10 mouse cellular contexts compared by ENCODE assay signal in genomic region chr9:69566996-69567395, GRCm38 (mm10).
DNase-seq lines count a peak whose midpoint lies in the region; ATAC-seq and TF ChIP-seq lines count a peak whose summit lies in the region.
"Had no signal": no experiment of that assay in that cellular context is flagged by ENCODE, and none has a peak within 500 bp of the region (broad histone marks: within the 10 kb centered on the region; RNA-seq: fewer than 3 reads in every experiment).

No protein-coding gene starts in this region.

- TF ChIP-seq CTCF in liver, postnatal 0 days (IDR thresholded peaks at IDR 0.05; ENCODE audit: low read depth), result no peak

- DNase-seq in embryonic facial prominence, embryonic 14.5 days (ENCODE audit: low spot score), result peak; percentile 13
- no peak for DNase-seq in embryonic facial prominence, embryonic 10.5 days (ENCODE audit: low spot score)
- DNase-seq in liver (peak; percentile 5), NIH3T3 (ENCODE audit: low read depth) (peak; percentile 3)
- no peak for DNase-seq in liver, postnatal 0 days
- peak; percentile 52 for DNase-seq in kidney, postnatal 10 days
- DNase-seq in left cerebral cortex, postnatal 36 days (ENCODE audit: low spot score in 2 of 2), result no peak
- DNase-seq: gastrocnemius, postnatal 14 days had no signal

- no peak for ATAC-seq in embryonic facial prominence, embryonic 14.5 days (ENCODE audit: low read depth)
- ATAC-seq in liver, postnatal 0 days, result no peak
- ATAC-seq in forebrain, embryonic 13.5 days, result no peak

- H3K4me1 ChIP-seq in embryonic facial prominence, embryonic 14.5 days (ENCODE audit: control insufficient read depth, insufficient read depth, low read length), result no peaks in the 10 kb centered on the region
- H3K4me1 ChIP-seq in embryonic facial prominence, embryonic 10.5 days, result peaks cover 8% of the 10 kb centered on the region; the same call in 1 of the 2 replicates
- no peaks in the 10 kb centered on the region for H3K4me1 ChIP-seq in liver, postnatal 0 days (ENCODE audit: insufficient read depth)
- H3K4me1 ChIP-seq in forebrain, embryonic 13.5 days, result no peaks in the 10 kb centered on the region
- H3K4me1 ChIP-seq: limb, embryonic 12.5 days had no signal

- intact Hi-C loops in left cerebral cortex, postnatal 36 days (cut with DNase I), result no loop called here

- WGBS in embryonic facial prominence, embryonic 14.5 days, result 66% methylated on average over 6 of the region's 6 CpGs
- 91% methylated on average over 6 of the region's 6 CpGs for WGBS in embryonic facial prominence, embryonic 10.5 days
- WGBS in liver, postnatal 0 days (ENCODE audit: insufficient replicate concordance), result 66% methylated on average over 6 of the region's 6 CpGs
- 79% methylated on average over 6 of the region's 6 CpGs for WGBS in forebrain, embryonic 13.5 days

- H3K36me3 ChIP-seq in embryonic facial prominence, embryonic 14.5 days (ENCODE audit: control insufficient read depth, insufficient read depth, low read length), result no peaks in the 10 kb centered on the region
- H3K36me3 ChIP-seq in embryonic facial prominence, embryonic 10.5 days (replicated peaks), result no peaks in the 10 kb centered on the region
- no peaks in the 10 kb centered on the region for H3K36me3 ChIP-seq in liver, postnatal 0 days (replicated peaks; ENCODE audit: insufficient read depth, low read length)
- no peaks in the 10 kb centered on the region for H3K36me3 ChIP-seq in forebrain, embryonic 13.5 days (ENCODE audit: poor library complexity, severe bottlenecking)
- H3K36me3 ChIP-seq: limb, embryonic 12.5 days had no signal

- no peak overlapping the region for H3K4me3 ChIP-seq in embryonic facial prominence, embryonic 14.5 days (ENCODE audit: low read depth, low read length)
- no peak overlapping the region for H3K4me3 ChIP-seq in embryonic facial prominence, embryonic 10.5 days
- no peak overlapping the region for H3K4me3 ChIP-seq in liver, postnatal 0 days (ENCODE audit: low read depth, low read length)
- H3K4me3 ChIP-seq in forebrain, embryonic 13.5 days, result no peak overlapping the region
- H3K4me3 ChIP-seq: limb, embryonic 12.5 days had no signal

- no peaks in the 10 kb centered on the region for H3K9me3 ChIP-seq in embryonic facial prominence, embryonic 14.5 days (ENCODE audit: control insufficient read depth, low read length)
- no peaks in the 10 kb centered on the region for H3K9me3 ChIP-seq in embryonic facial prominence, embryonic 10.5 days
- H3K9me3 ChIP-seq in liver, postnatal 0 days (ENCODE audit: low read length), result no peaks in the 10 kb centered on the region
- no peaks in the 10 kb centered on the region for H3K9me3 ChIP-seq in forebrain, embryonic 13.5 days (replicated peaks)
- H3K9me3 ChIP-seq: limb, embryonic 12.5 days had no signal

- no peaks in the 10 kb centered on the region for H3K27me3 ChIP-seq in embryonic facial prominence, embryonic 14.5 days (replicated peaks; ENCODE audit: control insufficient read depth, insufficient read depth, low read length)
- 0 out of 2 replicates have a peak, but pooled peaks cover 3% of the 10 kb centered on the region for H3K27me3 ChIP-seq in embryonic facial prominence, embryonic 10.5 days (replicated peaks; ENCODE audit: low read depth, poor library complexity, severe bottlenecking)
- H3K27me3 ChIP-seq in liver, postnatal 0 days (ENCODE audit: insufficient read depth, low read length), result no peaks in the 10 kb centered on the region
- 0 out of 2 replicates have a peak, but pooled peaks cover 3% of the 10 kb centered on the region for H3K27me3 ChIP-seq in forebrain, embryonic 13.5 days

- H3K4me2 ChIP-seq in embryonic facial prominence, embryonic 14.5 days (ENCODE audit: low read depth, low read length), result no peak overlapping the region
- H3K4me2 ChIP-seq in liver, postnatal 0 days (ENCODE audit: low read depth, low read length), result no peak overlapping the region
- H3K4me2 ChIP-seq in forebrain, embryonic 13.5 days, result no peak overlapping the region
- H3K4me2 ChIP-seq: limb, embryonic 12.5 days had no signal

- no peak overlapping the region for H3K9ac ChIP-seq in embryonic facial prominence, embryonic 14.5 days (ENCODE audit: low read depth, low read length)
- no peak overlapping the region for H3K9ac ChIP-seq in liver, postnatal 0 days (replicated peaks)
- no peak overlapping the region for H3K9ac ChIP-seq in forebrain, embryonic 13.5 days
- H3K9ac ChIP-seq: limb, embryonic 12.5 days had no signal

- TF ChIP-seq EP300 in liver, postnatal 0 days (IDR thresholded peaks at IDR 0.05; ENCODE audit: low read depth), result no peak

- no peak overlapping the region for H3K27ac ChIP-seq in embryonic facial prominence, embryonic 14.5 days (replicated peaks; ENCODE audit: low read depth, low read length)
- H3K27ac ChIP-seq in embryonic facial prominence, embryonic 10.5 days (replicated peaks), result no peak overlapping the region
- H3K27ac ChIP-seq in liver, postnatal 0 days (ENCODE audit: low read depth), result no peak overlapping the region
- H3K27ac ChIP-seq in forebrain, embryonic 13.5 days, result no peak overlapping the region
- H3K27ac ChIP-seq: limb, embryonic 12.5 days had no signal

Comparison
In these comparisons a context has a peak if more than half of its experiments do, and no peak if none do; other contexts are left out.
1. DNase-seq: peak in embryonic facial prominence, embryonic 14.5 days (single experiment), liver (single experiment), NIH3T3 (single experiment) and kidney, postnatal 10 days (single experiment); none in embryonic facial prominence, embryonic 10.5 days (single experiment), liver, postnatal 0 days (single experiment) and left cerebral cortex, postnatal 36 days (0 of 2).